Mouse (Mus musculus) heart, adult 2 months (tissue): ENCODE measurements around the gene Cd247. TPM values are rescaled to one million over a fixed set of nuclear protein-coding genes. Genes with fewer than 3 reads are reported as not detected.

Experiments used
- DNase-seq, 2 experiments: peaks; one replicate each; pipeline ENCODE4 v3.0.0; 2021
- H3K27ac ChIP-seq: fragments of 200-600 bp; 2 replicates; pipeline ENCODE4 v1.8.1; 2022
- H3K27me3 ChIP-seq: fragments of 200-500 bp; 2 replicates; pipeline ENCODE4 v1.6.1; 2012; ENCODE audit warnings: mild to moderate bottlenecking, low read length, inconsistent platforms, mixed read lengths; ENCODE audit not compliant: control insufficient read depth, insufficient read depth
- H3K36me3 ChIP-seq: fragments of 200-500 bp; 2 replicates; pipeline ENCODE4 v1.6.1; 2012; ENCODE audit warnings: low read length, inconsistent platforms; ENCODE audit not compliant: control insufficient read depth, insufficient read depth
- H3K4me1 ChIP-seq: fragments of 200-500 bp; 2 replicates; pipeline ENCODE4 v1.6.1; 2011; ENCODE audit warnings: low read length; ENCODE audit not compliant: control insufficient read depth, insufficient read depth
- H3K4me3 ChIP-seq: fragments of 200-600 bp; 2 replicates; pipeline ENCODE4 v1.8.1; 2022
- H3K79me2 ChIP-seq: fragments of 200-500 bp; replicated peaks from 2 replicates; pipeline ENCODE4 v1.6.1; 2012; ENCODE audit warnings: mild to moderate bottlenecking, inconsistent platforms, low read length, moderate library complexity, mixed read lengths; ENCODE audit not compliant: control insufficient read depth, insufficient read depth
- H3K9ac ChIP-seq: fragments of 200-500 bp; 2 replicates; pipeline ENCODE4 v1.6.1; 2012; ENCODE audit warnings: low read depth, mild to moderate bottlenecking, control low read depth, inconsistent platforms, low read length, mixed read lengths
- CTCF ChIP-seq: fragments of 200-600 bp; IDR thresholded peaks from 2 replicates; pipeline ENCODE4 v1.8.1; 2022; ENCODE audit warnings: antibody characterized with exemption, mild to moderate bottlenecking, moderate library complexity
- EP300 ChIP-seq: fragments of 200-500 bp; IDR thresholded peaks from 2 replicates; pipeline ENCODE4 v1.6.1; 2011; ENCODE audit warnings: low read depth, low read length, control low read depth; ENCODE audit not compliant: insufficient read depth
- POLR2A ChIP-seq: fragments of 200-500 bp; IDR thresholded peaks from 2 replicates; pipeline ENCODE4 v1.6.1; 2011; ENCODE audit warnings: mild to moderate bottlenecking, low read depth, low read length, control low read depth; ENCODE audit not compliant: insufficient read depth
- WGBS: fragments of 180-500 bp; shearing (Covaris S2); methylation state at CpG from one replicate; pipeline ENCODE4 v1.1.7; 2018; 5-methylcytosine and 5-hydroxymethylcytosine counted together
- intact Hi-C: fragments of 180-260 bp; cut with DNase I; formaldehyde crosslinking; loops from one replicate; pipeline ENCODE4 v1.15.1; 2025
- long read RNA-seq: library from polyadenylated mRNA; stranded (forward); transcript quantifications from one replicate; pipeline ENCODE4 v2.0.0, GENCODE M21; 2021
- polyA plus RNA-seq: library from polyadenylated mRNA; depleted of rRNA; stranded (reverse); fragments of >200 nt; gene quantifications from 2 replicates; pipeline ENCODE4 v1.2.3, GENCODE M21; 2012; rRNA removed
- total RNA-seq, 2 experiments: library from RNA; stranded (reverse); gene quantifications; 2 replicates each; pipeline ENCODE4 v1.2.3; 2021

Gene Cd247
- total RNA-seq, result under 1 TPM; 0.52 to 0.76 TPM
- polyA plus RNA-seq, result 2.4 and 3.0 TPM in 2 replicates
- long read RNA-seq, result 0 reads

DNA sequence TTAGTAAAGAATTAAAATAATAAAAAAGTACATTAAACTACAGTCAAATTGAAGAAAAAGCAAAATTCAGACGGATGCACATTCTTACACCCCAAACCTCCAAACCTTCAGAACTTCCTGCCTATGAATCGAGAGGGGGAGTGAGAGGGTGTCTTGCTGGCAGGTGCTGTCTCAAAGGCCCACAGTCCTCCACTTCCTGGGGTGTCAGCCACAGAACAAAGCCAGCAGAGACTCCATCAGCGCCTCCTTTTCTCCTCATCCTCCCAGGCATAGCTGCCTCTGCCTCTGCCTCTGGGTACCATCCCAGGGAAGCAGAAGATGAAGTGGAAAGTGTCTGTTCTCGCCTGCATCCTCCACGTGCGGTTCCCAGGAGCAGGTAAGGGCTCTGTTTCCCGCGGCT lies at the start of gene Cd247:
TSS of gene Cd247 (plus strand) at position 171 of the 400 bp plus-strand sequence.
- Histone ChIP-seq H3K36me3 (no peaks in the 10 kb centered on the region), H3K79me2 (no peaks in the 10 kb centered on the region), H3K27me3 (no peaks in the 10 kb centered on the region), H3K4me1 (no peaks in the 10 kb centered on the region), H3K27ac (no peak within 1 kb of the TSS), H3K9ac (no peak within 1 kb of the TSS), H3K4me3 (no peak within 1 kb of the TSS)
- intact Hi-C loops, result no loop called here
- TF ChIP-seq POLR2A (no peak), CTCF (no peak), EP300 (no peak)
- no peak for DNase-seq
- 73% methylated on average over 8 of the region's 8 CpGs for WGBS

GRCm38 (mm10) chr1:165738985-165739384 lies 49.5 kb upstream of the Cd247 start:
- 96% methylated on average over 1 of the region's 1 CpGs for WGBS
- intact Hi-C loops, result loop anchor here (2.0 kb wide), 1 partner anchor 16 kb away; no protein-coding TSS in a partner anchor
- H3K9ac ChIP-seq, result no peak overlapping the region
- H3K4me1 ChIP-seq, result peaks cover 4% of the 10 kb centered on the region
- TF ChIP-seq EP300 (no peak), CTCF (no peak), POLR2A (no peak)
- H3K79me2 ChIP-seq, result no peaks in the 10 kb centered on the region
- no peak for DNase-seq
- no peak overlapping the region for H3K27ac ChIP-seq
- H3K4me3 ChIP-seq, result no peak overlapping the region
- H3K36me3 ChIP-seq, result no peaks in the 10 kb centered on the region
- H3K27me3 ChIP-seq, result no peaks in the 10 kb centered on the region

GRCm38 (mm10) chr1:165741989-165742388 lies 46.5 kb upstream of the Cd247 start:
- Histone ChIP-seq H3K4me1 (no peaks in the 10 kb centered on the region), H3K9ac (no peak overlapping the region), H3K36me3 (no peaks in the 10 kb centered on the region), H3K27ac (no peak overlapping the region), H3K79me2 (no peaks in the 10 kb centered on the region), H3K27me3 (no peaks in the 10 kb centered on the region), H3K4me3 (no peak overlapping the region)
- WGBS, result 95% methylated on average over 8 of the region's 8 CpGs
- TF ChIP-seq POLR2A (no peak), EP300 (no peak), CTCF (no peak)
- DNase-seq, result no peak
- intact Hi-C loops, result no loop called here

DNA sequence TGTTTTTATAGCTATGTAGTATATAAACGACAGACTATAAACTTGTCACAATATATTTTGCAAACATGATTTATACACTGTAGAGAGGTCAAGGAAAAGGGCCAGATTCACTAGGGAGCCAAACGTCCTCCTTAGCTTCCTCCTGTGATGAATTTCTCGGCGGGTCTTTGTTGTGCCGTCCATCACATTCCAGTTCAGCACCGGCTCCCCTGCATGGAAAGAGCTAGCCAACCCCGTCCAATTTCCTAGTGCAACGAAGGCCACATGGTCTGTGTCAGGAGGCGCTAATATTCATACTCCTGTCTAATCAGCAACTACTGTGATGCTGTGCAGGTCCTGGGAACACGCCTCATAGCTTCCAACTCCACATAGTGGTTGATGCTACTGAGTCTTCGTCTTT lies 40.4 kb upstream of the Cd247 start:
- intact Hi-C loops, result no loop called here
- Histone ChIP-seq H3K79me2 (no peaks in the 10 kb centered on the region), H3K9ac (no peak overlapping the region), H3K27me3 (no peaks in the 10 kb centered on the region), H3K4me3 (no peak overlapping the region), H3K36me3 (peaks cover 4% of the 10 kb centered on the region), H3K4me1 (peaks cover 5% of the 10 kb centered on the region; the same call in 1 of the 2 replicates), H3K27ac (no peak overlapping the region)
- DNase-seq, result no peak
- TF ChIP-seq EP300 (no peak), POLR2A (no peak)
- WGBS, result 26% methylated on average over 11 of the region's 11 CpGs

DNA sequence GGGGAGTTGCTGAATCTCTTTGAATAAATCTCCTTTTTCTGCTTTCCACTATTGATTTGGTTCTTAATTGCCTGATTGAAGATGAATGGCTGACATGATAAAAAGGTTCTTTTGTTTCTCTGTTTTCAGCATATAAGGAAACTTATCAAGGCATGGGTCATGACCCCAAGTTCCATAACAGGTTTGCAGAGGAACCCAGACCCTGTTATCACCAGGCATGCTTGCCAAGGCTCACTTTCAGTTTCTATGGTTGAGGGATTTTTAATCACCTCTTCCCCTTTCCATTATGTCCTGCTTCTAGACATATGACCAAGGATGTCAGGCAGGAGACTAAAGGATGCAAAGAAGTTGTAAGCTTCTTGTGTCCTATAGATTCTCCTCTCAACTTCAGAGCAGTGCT lies 37.3 kb upstream of the Cd247 start:
- Histone ChIP-seq H3K27me3 (no peaks in the 10 kb centered on the region), H3K4me3 (no peak overlapping the region), H3K27ac (no peak overlapping the region), H3K9ac (no peak overlapping the region), H3K79me2 (no peaks in the 10 kb centered on the region), H3K36me3 (peaks cover 4% of the 10 kb centered on the region), H3K4me1 (peaks cover 5% of the 10 kb centered on the region; the same call in 1 of the 2 replicates)
- DNase-seq, result no peak
- intact Hi-C loops, result no loop called here
- TF ChIP-seq POLR2A (no peak), EP300 (no peak), CTCF (no peak)

DNA sequence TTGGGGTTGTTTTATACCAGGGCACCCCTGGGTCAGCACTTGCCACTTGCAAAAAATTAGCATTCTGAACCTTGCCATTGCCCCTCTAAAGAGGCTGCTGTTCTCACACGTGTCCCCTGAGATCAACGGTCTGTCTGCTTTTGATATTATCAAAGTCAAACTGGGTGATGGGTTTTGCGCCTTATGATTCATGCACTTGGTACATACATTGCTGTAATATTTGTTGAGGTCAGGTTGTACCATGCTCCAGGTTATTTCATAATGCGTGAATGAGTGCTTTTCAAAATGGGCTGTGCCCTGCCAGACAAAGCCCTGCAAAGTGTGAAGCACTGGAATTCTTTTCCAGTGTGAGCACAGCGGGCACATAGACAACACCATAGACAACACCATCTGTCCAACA lies 36.6 kb upstream of the Cd247 start:
- intact Hi-C loops, result no loop called here
- H3K27ac ChIP-seq, result no peak overlapping the region
- no peaks in the 10 kb centered on the region for H3K79me2 ChIP-seq
- H3K4me3 ChIP-seq, result no peak overlapping the region
- no peak for DNase-seq
- peaks cover 5% of the 10 kb centered on the region; the same call in 1 of the 2 replicates for H3K4me1 ChIP-seq
- H3K27me3 ChIP-seq, result no peaks in the 10 kb centered on the region
- no peak overlapping the region for H3K9ac ChIP-seq
- H3K36me3 ChIP-seq, result peaks cover 4% of the 10 kb centered on the region
- 78% methylated on average over 5 of the region's 5 CpGs for WGBS
- no peak for TF ChIP-seq POLR2A
- TF ChIP-seq EP300, result no peak
- TF ChIP-seq CTCF, result no peak

DNA sequence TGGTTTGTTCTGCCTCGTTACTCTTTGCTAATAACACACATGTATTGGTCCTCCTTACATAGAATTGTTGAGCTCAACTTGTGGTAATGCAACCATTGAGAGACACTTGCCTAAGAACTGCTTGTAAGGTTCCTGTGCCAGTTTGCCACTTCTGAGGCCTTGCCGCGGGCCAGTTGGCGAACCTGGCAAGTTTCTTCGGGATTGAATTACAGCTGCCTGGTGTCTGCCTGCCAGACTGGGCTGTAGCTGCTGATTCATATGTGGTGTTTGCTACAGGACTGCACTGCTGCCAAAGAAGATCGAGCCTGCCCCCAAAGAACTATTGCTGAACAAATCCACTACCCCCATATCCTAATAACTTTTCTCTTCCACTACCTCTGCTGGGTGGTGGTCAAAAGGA lies 34.3 kb upstream of the Cd247 start:
- Histone ChIP-seq H3K9ac (no peak overlapping the region), H3K79me2 (no peaks in the 10 kb centered on the region), H3K4me3 (no peak overlapping the region), H3K27me3 (no peaks in the 10 kb centered on the region), H3K4me1 (peaks cover 5% of the 10 kb centered on the region; the same call in 1 of the 2 replicates), H3K36me3 (peaks cover 4% of the 10 kb centered on the region), H3K27ac (no peak overlapping the region)
- TF ChIP-seq CTCF, result no peak
- no peak for TF ChIP-seq POLR2A
- TF ChIP-seq EP300, result no peak
- WGBS, result 73% methylated on average over 6 of the region's 6 CpGs
- intact Hi-C loops, result loop anchor here (1.0 to 2.0 kb wide), 2 partner anchors 15 to 197 kb away; no protein-coding TSS in a partner anchor
- no peak for DNase-seq
